Mouse (Mus musculus): Measurements from ENCODE around the gene Lrp5.

DNA sequence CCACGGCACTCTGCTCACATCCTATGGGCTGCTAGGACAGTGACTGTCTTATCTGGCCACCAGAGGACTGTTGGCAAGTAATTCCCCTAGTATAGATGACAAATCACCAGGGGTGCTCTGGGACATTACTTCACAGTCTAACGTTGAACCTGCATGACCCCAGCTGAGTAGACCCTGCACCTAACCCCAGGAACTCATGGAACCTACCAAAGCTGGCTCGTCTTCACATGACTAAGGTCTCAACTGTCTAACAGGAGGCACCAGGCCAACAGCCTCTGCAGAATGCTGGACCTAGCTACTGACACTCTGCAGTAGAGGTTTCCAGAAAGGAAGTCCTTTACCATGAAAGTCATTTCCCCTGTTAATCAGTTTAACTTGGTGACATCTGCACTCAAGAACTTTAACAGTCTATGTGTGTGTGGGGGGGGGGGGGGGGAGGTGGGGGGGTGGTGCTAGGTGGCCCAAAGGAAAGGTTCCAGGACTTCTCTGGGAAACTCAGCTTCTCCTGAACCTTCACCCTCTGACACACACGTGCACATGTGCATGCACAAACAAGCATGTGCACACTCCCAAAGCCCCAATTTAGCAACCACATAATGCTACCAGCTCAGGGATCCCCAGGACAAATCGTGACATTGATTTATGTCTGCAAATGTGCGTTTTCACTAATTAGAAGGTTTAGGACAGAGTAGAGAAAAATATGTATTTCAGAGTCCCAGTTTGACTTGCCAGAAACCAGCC lies 19.0 kb downstream of the Lrp5 start:
- no peak for TF ChIP-seq CTCF (IDR thresholded peaks at IDR 0.05; ENCODE audit: insufficient read depth, low read length)
- TF ChIP-seq POLR2A (IDR thresholded peaks at IDR 0.05; ENCODE audit: borderline replicate concordance, extremely low read depth, low read depth, low read length) = no peak

Measured in lung, adult 2 months (tissue).